Mouse (Mus musculus) frontal cortex, postnatal 14 days (tissue): ENCODE data around the gene Isoc2a.
"Not testable (repeated sequence)": the region's sequence is repeated elsewhere in the genome, so short reads cannot be mapped to it uniquely, and the experiment has no call there.

Experiments used
- DNase-seq, 2 experiments: peaks; one replicate each; pipeline ENCODE4 v3.0.0; 2022; ENCODE audit warnings: low spot score in 2 of 2

Isoc2a gene

GRCm38 (mm10) chr7:4876753-4877221 lies at the start of gene Isoc2a:
Isoc2a (plus strand) TSS chr7:4877153.
- DNase-seq: peak; percentile 77 to 83

GRCm38 (mm10) chr7:4830476-4830875 lies 46.5 kb upstream of the Isoc2a start:
- no peak for DNase-seq

GRCm38 (mm10) chr7:4835631-4836327 lies 41.2 kb upstream of the Isoc2a start:
- DNase-seq: no peak

- no peak for DNase-seq
These were observed 40.6 kb upstream of the Isoc2a start for GRCm38 (mm10) chr7:4836351-4836792.

- DNase-seq: no peak
These were observed 39.3 kb upstream of the Isoc2a start for GRCm38 (mm10) chr7:4837639-4838038.

- DNase-seq: no peak
These were observed 34.9 kb upstream of the Isoc2a start for GRCm38 (mm10) chr7:4842077-4842476.

- peak in 1 of 2 experiments; percentile 49 for DNase-seq
These were observed 34.3 kb upstream of the Isoc2a start for GRCm38 (mm10) chr7:4842634-4843131.

- DNase-seq: peak; percentile 76 to 80
These were observed 33.2 kb upstream of the Isoc2a start for GRCm38 (mm10) chr7:4843604-4844244.

- DNase-seq: no peak
These were observed 32.6 kb upstream of the Isoc2a start, which contains the start of gene Shisa7 for GRCm38 (mm10) chr7:4844245-4844916. Shisa7 (minus strand) TSS chr7:4844696.

- DNase-seq: peak; percentile 84 to 89
These were observed 32.0 kb upstream of the Isoc2a start for GRCm38 (mm10) chr7:4844917-4845309.

GRCm38 (mm10) chr7:4849372-4849771 lies 27.6 kb upstream of the Isoc2a start:
- DNase-seq: no peak

- DNase-seq: no peak
These were observed 26.2 kb upstream of the Isoc2a start for GRCm38 (mm10) chr7:4850621-4851314.

- no peak for DNase-seq
These were observed 25.7 kb upstream of the Isoc2a start for GRCm38 (mm10) chr7:4851315-4851688.

GRCm38 (mm10) chr7:4853613-4854012 lies 23.3 kb upstream of the Isoc2a start:
- no peak for DNase-seq

GRCm38 (mm10) chr7:4856508-4856907 lies 20.4 kb upstream of the Isoc2a start:
- DNase-seq: no peak

- no peak for DNase-seq
These were observed 19.6 kb upstream of the Isoc2a start for GRCm38 (mm10) chr7:4857321-4857720.

- DNase-seq: no peak
These were observed 17.5 kb upstream of the Isoc2a start for GRCm38 (mm10) chr7:4859418-4859978.

GRCm38 (mm10) chr7:4860926-4861325 lies 16.0 kb upstream of the Isoc2a start:
- DNase-seq: not testable (repeated sequence)

- DNase-seq: no peak
These were observed 13.9 kb upstream of the Isoc2a start for GRCm38 (mm10) chr7:4863041-4863440.

- no peak for DNase-seq
These were observed 13.3 kb upstream of the Isoc2a start for GRCm38 (mm10) chr7:4863541-4864080.
